Mouse (Mus musculus): ENCODE data around the gene Birc6. TPM values are rescaled to one million over a fixed set of nuclear protein-coding genes. Genes with fewer than 3 reads are reported as not detected.
"Not testable (repeated sequence)": the region's sequence is repeated elsewhere in the genome, so short reads cannot be mapped to it uniquely, and the experiment has no call there.

The Birc6 gene
- polyA plus RNA-seq, 1 experiment from 2014 or later, result 102 TPM

GRCm38 (mm10) chr17:74670031-74670430, 141.9 kb downstream of the Birc6 start:
- Histone ChIP-seq H3K36me3 (peaks cover 56% of the 10 kb centered on the region), H3K27me3 (no peaks in the 10 kb centered on the region), H3K27ac (no peak overlapping the region), H3K4me1 (no peaks in the 10 kb centered on the region), H3K9ac (no peak overlapping the region), H3K4me3 (no peak overlapping the region), H3K9me3 (no peaks in the 10 kb centered on the region), H3K4me2 (no peak overlapping the region)
- WGBS, result 86% methylated on average over 13 of the region's 13 CpGs
- ATAC-seq (ENCODE audit: insufficient number of reproducible peaks, insufficient read depth, low FRiP score, low TSS enrichment, low read depth), result no peak

GRCm38 (mm10) chr17:74672446-74672845, 144.4 kb downstream of the Birc6 start:
- 87% methylated on average over 4 of the region's 4 CpGs for WGBS
- H3K27ac ChIP-seq, result no peak overlapping the region
- no peak overlapping the region for H3K9ac ChIP-seq
- ATAC-seq (ENCODE audit: insufficient number of reproducible peaks, insufficient read depth, low FRiP score, low TSS enrichment, low read depth), result no peak
- H3K36me3 ChIP-seq, result peaks cover 60% of the 10 kb centered on the region
- H3K27me3 ChIP-seq, result no peaks in the 10 kb centered on the region
- no peaks in the 10 kb centered on the region for H3K9me3 ChIP-seq
- no peak overlapping the region for H3K4me2 ChIP-seq
- H3K4me1 ChIP-seq, result no peaks in the 10 kb centered on the region
- no peak overlapping the region for H3K4me3 ChIP-seq

- no peak overlapping the region for H3K27ac ChIP-seq
- no peaks in the 10 kb centered on the region for H3K4me1 ChIP-seq
- H3K36me3 ChIP-seq, result peaks cover 64% of the 10 kb centered on the region
- no peak overlapping the region for H3K4me2 ChIP-seq
- no peak overlapping the region for H3K4me3 ChIP-seq
- no peaks in the 10 kb centered on the region for H3K9me3 ChIP-seq
- H3K27me3 ChIP-seq, result no peaks in the 10 kb centered on the region
- no peak for ATAC-seq (ENCODE audit: insufficient number of reproducible peaks, insufficient read depth, low FRiP score, low TSS enrichment, low read depth)
- no peak overlapping the region for H3K9ac ChIP-seq
Observed at GRCm38 (mm10) chr17:74673251-74673650, 145.2 kb downstream of the Birc6 start.

DNA sequence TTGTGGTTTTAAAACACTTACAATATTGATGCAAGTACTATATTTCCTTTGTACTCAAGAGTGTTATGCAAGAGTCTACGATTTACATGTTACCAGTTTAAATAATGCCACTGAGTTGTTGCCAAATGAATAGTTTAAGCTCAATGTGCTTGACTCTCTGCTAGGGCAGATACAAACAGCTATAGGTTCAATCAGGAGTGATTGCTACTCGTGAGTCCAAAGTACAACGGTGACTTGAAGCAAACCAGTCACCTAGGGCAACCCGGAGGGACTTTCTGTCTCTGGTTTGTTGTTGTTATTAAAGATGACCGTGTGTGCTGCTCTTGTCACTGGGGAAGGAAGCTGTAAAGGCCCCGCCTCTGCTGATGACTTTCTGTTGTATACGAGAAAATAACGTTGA, 150.0 kb downstream of the Birc6 start:
- Histone ChIP-seq H3K36me3 (peaks cover 52% of the 10 kb centered on the region), H3K4me2 (no peak overlapping the region), H3K27me3 (no peaks in the 10 kb centered on the region), H3K27ac (no peak overlapping the region), H3K4me3 (no peak overlapping the region), H3K9me3 (no peaks in the 10 kb centered on the region), H3K9ac (no peak overlapping the region), H3K4me1 (no peaks in the 10 kb centered on the region)
- WGBS, result 91% methylated on average over 8 of the region's 8 CpGs
- no peak for ATAC-seq (ENCODE audit: insufficient number of reproducible peaks, insufficient read depth, low FRiP score, low TSS enrichment, low read depth)

DNA sequence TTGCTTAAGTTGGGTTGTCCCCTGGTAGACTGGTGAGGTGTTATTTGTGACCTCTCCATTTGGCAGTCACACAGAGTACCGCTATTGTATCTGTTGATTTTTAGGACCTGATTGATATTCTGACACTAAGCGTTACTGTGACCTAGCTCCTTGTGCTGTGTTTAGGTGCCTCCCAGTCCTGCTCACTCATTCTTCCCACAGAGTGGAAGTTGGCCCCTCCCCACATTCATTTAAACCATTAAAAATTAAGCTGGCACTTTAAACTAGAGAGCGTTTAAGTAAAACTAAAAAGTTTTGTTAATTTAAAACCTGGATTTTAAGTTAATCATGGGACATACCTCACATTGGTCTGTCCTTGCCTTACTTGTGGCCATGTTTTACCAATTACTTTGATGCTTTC, 156.8 kb downstream of the Birc6 start:
- Histone ChIP-seq H3K4me3 (no peak overlapping the region), H3K27ac (no peak overlapping the region), H3K27me3 (no peaks in the 10 kb centered on the region), H3K9ac (no peak overlapping the region), H3K4me2 (no peak overlapping the region), H3K36me3 (peaks cover 40% of the 10 kb centered on the region), H3K4me1 (no peaks in the 10 kb centered on the region), H3K9me3 (no peaks in the 10 kb centered on the region)
- WGBS, result 88% methylated on average over 3 of the region's 3 CpGs
- no peak for ATAC-seq (ENCODE audit: insufficient number of reproducible peaks, insufficient read depth, low FRiP score, low TSS enrichment, low read depth)

- no peak overlapping the region for H3K9ac ChIP-seq
- 92% methylated on average over 2 of the region's 2 CpGs for WGBS
- H3K27me3 ChIP-seq, result no peaks in the 10 kb centered on the region
- H3K4me2 ChIP-seq, result no peak overlapping the region
- peaks cover 51% of the 10 kb centered on the region for H3K36me3 ChIP-seq
- no peak overlapping the region for H3K4me3 ChIP-seq
- H3K27ac ChIP-seq, result no peak overlapping the region
- H3K9me3 ChIP-seq, result no peaks in the 10 kb centered on the region
- no peaks in the 10 kb centered on the region for H3K4me1 ChIP-seq
- no peak for ATAC-seq (ENCODE audit: insufficient number of reproducible peaks, insufficient read depth, low FRiP score, low TSS enrichment, low read depth)
Observed at GRCm38 (mm10) chr17:74688555-74688954, 160.5 kb downstream of the Birc6 start.

DNA sequence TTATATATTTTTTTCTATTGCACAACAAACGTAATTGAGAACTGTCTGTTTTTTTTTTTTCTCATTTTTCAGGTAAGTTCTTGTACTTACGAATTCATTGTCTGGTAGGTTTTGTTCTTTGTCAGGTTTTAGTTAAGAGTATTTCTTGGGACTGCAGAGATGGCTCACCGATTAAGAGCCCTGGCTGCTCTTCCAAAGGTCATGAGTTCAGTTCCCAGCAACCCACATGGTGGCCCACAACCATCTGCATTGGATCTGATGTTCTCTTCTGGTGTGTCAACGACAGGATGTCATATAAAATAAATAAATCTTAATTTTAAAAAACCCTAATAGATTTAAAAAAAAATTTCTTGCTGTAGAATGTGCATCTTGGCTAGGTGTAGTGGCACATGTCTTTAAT, 161.3 kb downstream of the Birc6 start:
- Histone ChIP-seq H3K4me3 (no peak overlapping the region), H3K4me2 (no peak overlapping the region), H3K27ac (no peak overlapping the region), H3K9me3 (no peaks in the 10 kb centered on the region), H3K27me3 (no peaks in the 10 kb centered on the region), H3K9ac (no peak overlapping the region), H3K36me3 (peaks cover 50% of the 10 kb centered on the region), H3K4me1 (no peaks in the 10 kb centered on the region)
- WGBS, result 93% methylated on average over 4 of the region's 4 CpGs
- no peak for ATAC-seq (ENCODE audit: insufficient number of reproducible peaks, insufficient read depth, low FRiP score, low TSS enrichment, low read depth)

DNA sequence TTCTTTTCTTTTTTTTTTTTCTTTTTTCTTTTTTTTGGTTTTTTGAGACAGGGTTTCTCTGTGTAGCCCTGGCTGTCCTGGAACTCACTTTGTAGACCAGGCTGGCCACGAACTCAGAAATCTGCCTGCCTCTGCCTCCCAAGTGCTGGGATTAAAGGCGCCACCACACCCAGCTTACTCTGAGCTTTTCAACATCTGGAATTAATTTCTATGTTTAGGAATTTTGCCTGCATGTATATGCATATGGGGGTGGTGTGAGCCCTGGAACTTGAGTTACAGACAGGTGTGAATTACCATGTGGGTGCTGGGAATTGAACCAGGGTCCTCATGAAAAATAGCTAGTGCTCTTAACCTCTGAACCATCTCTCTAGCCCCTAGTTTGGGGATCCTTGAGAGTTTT, 173.6 kb downstream of the Birc6 start:
- not testable (repeated sequence) for H3K4me3 ChIP-seq; H3K4me2 ChIP-seq; H3K27ac ChIP-seq; H3K9me3 ChIP-seq; H3K27me3 ChIP-seq; H3K4me1 ChIP-seq; H3K9ac ChIP-seq; ATAC-seq (ENCODE audit: insufficient number of reproducible peaks, insufficient read depth, low FRiP score, low TSS enrichment, low read depth)
- peaks cover 68% of the 10 kb centered on the region for H3K36me3 ChIP-seq
- WGBS, result 96% methylated on average over 2 of the region's 2 CpGs

- H3K9ac ChIP-seq, result no peak overlapping the region
- H3K4me3 ChIP-seq, result no peak overlapping the region
- no peaks in the 10 kb centered on the region for H3K9me3 ChIP-seq
- no peaks in the 10 kb centered on the region for H3K4me1 ChIP-seq
- no peak overlapping the region for H3K27ac ChIP-seq
- H3K27me3 ChIP-seq, result no peaks in the 10 kb centered on the region
- WGBS, result 79% methylated on average over 5 of the region's 5 CpGs
- ATAC-seq (ENCODE audit: insufficient number of reproducible peaks, insufficient read depth, low FRiP score, low TSS enrichment, low read depth), result no peak
- peaks cover 31% of the 10 kb centered on the region for H3K36me3 ChIP-seq
- H3K4me2 ChIP-seq, result no peak overlapping the region
Observed at GRCm38 (mm10) chr17:74705480-74705879, 177.4 kb downstream of the Birc6 start.

- Histone ChIP-seq H3K4me1 (no peaks in the 10 kb centered on the region), H3K4me2 (no peak overlapping the region), H3K4me3 (no peak overlapping the region), H3K27ac (no peak overlapping the region), H3K9ac (no peak overlapping the region), H3K27me3 (no peaks in the 10 kb centered on the region), H3K36me3 (peaks cover 20% of the 10 kb centered on the region), H3K9me3 (no peaks in the 10 kb centered on the region)
- ATAC-seq (ENCODE audit: insufficient number of reproducible peaks, insufficient read depth, low FRiP score, low TSS enrichment, low read depth), result no peak
Observed at GRCm38 (mm10) chr17:74706593-74706992, 178.5 kb downstream of the Birc6 start.

- Histone ChIP-seq H3K9me3 (no peaks in the 10 kb centered on the region), H3K9ac (no peak overlapping the region), H3K4me2 (no peak overlapping the region), H3K27ac (no peak overlapping the region), H3K4me1 (no peaks in the 10 kb centered on the region), H3K4me3 (no peak overlapping the region), H3K36me3 (peaks cover 13% of the 10 kb centered on the region), H3K27me3 (no peaks in the 10 kb centered on the region)
- no peak for ATAC-seq (ENCODE audit: insufficient number of reproducible peaks, insufficient read depth, low FRiP score, low TSS enrichment, low read depth)
- WGBS, result 85% methylated on average over 7 of the region's 7 CpGs
Observed at GRCm38 (mm10) chr17:74707637-74708152, 179.6 kb downstream of the Birc6 start.

DNA sequence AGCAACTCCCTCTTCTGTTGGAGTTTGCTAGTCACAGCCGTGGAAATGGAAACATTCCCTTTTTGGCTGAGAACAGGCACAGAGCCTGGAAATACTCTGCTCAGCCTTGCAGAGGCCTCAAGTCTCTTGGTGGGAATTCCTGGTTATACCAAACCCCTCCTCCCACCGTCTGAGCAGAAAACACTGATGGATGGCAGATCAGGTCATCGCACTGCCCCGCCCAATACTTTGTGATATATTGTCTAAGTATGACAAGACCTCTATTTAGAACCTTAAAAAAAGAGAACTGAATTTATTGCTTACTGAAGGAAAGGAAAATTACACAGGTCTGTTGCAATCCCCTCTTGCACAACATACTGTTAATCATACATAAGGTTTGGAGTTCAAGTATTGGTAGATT, 182.6 kb downstream of the Birc6 start:
- Histone ChIP-seq H3K4me1 (no peaks in the 10 kb centered on the region), H3K36me3 (no peaks in the 10 kb centered on the region), H3K9ac (no peak overlapping the region), H3K27ac (peak overlapping the region; percentile 12; the same call in 1 of the 2 replicates), H3K4me3 (no peak overlapping the region), H3K27me3 (peaks cover 2% of the 10 kb centered on the region; the same call in 1 of the 2 replicates), H3K4me2 (no peak overlapping the region), H3K9me3 (no peaks in the 10 kb centered on the region)
- no peak for ATAC-seq (ENCODE audit: insufficient number of reproducible peaks, insufficient read depth, low FRiP score, low TSS enrichment, low read depth)
- WGBS, result 62% methylated on average over 4 of the region's 4 CpGs

DNA sequence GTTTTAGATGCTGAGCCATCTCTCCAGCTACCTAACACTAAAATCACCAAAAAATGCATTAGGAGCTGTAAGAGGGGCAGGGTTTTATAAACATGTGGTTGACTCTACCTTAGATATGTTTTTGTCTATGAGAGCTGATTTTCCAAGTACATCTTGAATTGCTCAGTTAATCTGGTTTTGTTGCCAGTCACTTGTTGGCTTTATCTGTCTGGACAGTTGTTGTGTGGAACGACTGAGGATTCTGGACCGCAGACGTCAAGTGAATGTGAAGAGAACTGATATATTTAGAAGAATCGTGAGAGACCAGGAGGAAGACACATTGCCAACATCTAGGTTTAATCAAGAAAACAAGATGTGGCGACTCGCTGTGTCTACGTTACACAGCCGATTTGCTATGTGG, 183.5 kb downstream of the Birc6 start:
- Histone ChIP-seq H3K9ac (no peak overlapping the region), H3K4me3 (no peak overlapping the region), H3K4me2 (no peak overlapping the region), H3K9me3 (no peaks in the 10 kb centered on the region), H3K27ac (no peak overlapping the region), H3K36me3 (no peaks in the 10 kb centered on the region), H3K27me3 (peaks cover 5% of the 10 kb centered on the region; the same call in 1 of the 2 replicates), H3K4me1 (no peaks in the 10 kb centered on the region)
- ATAC-seq (ENCODE audit: insufficient number of reproducible peaks, insufficient read depth, low FRiP score, low TSS enrichment, low read depth), result no peak
- 66% methylated on average over 8 of the region's 8 CpGs for WGBS
